19 mouse cellular contexts compared by ENCODE assay signal in the genomic region with DNA sequence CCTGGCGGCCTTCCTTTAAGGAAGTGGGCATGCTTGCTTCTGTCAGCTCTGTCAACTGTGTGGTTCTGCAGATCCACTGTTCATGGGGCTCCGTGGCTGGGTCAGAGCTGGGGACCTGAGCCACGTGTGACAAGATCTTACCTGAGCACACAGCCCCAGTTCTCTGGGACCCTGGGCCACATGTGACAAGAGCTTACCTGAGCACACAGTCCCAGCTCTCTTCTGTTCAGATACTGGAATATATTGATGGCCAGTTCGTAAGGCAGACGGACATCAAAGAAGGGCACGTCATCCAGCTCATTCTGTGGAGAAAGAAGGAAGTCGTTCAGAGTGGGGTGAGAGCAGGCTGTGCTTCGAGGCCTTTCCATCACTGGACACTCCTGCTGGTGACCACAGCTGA. TPM values are rescaled to one million over a fixed set of nuclear protein-coding genes. Genes with fewer than 3 reads are reported as not detected.
"Had no signal": no experiment of that assay in that cellular context is flagged by ENCODE, and none has a peak within 500 bp of the region (broad histone marks: within the 10 kb centered on the region; RNA-seq: fewer than 3 reads in every experiment).

No protein-coding gene starts in this region.

- H3K27me3 ChIP-seq: limb, embryonic 12.5 days; limb, embryonic 15.5 days; midbrain, embryonic 13.5 days; neural tube, embryonic 12.5 days; stomach, embryonic 15.5 days had no signal

- DNase-seq: left cerebral cortex, postnatal 4 days; liver, postnatal 0 days; lung, embryonic 14.5 days; retina, postnatal 1 day; right cerebral cortex, postnatal 25 days; spleen, adult 18-20 months; thymus, postnatal 25 days had no signal

- H3K27ac ChIP-seq: limb, embryonic 12.5 days; limb, embryonic 15.5 days; liver, embryonic 14.5 days; macrophage; midbrain, embryonic 13.5 days; neural tube, embryonic 12.5 days; stomach, embryonic 15.5 days had no signal

- H3K9me3 ChIP-seq: limb, embryonic 12.5 days; limb, embryonic 15.5 days; midbrain, embryonic 13.5 days; neural tube, embryonic 12.5 days; stomach, embryonic 15.5 days had no signal

- ATAC-seq: intestine, postnatal 0 days; liver, postnatal 0 days; lung, postnatal 0 days; midbrain, embryonic 13.5 days had no signal

- H3K4me3 ChIP-seq: limb, embryonic 12.5 days; limb, embryonic 15.5 days; midbrain, embryonic 13.5 days; neural tube, embryonic 12.5 days; stomach, embryonic 15.5 days had no signal

- H3K9ac ChIP-seq: limb, embryonic 12.5 days; limb, embryonic 15.5 days; liver, embryonic 14.5 days; liver, postnatal 0 days; lung, embryonic 14.5 days; midbrain, embryonic 13.5 days; neural tube, embryonic 12.5 days; stomach, embryonic 15.5 days had no signal

- H3K4me2 ChIP-seq: limb, embryonic 12.5 days; limb, embryonic 15.5 days; liver, embryonic 11.5 days; lung, embryonic 14.5 days; midbrain, embryonic 13.5 days; neural tube, embryonic 12.5 days; stomach, embryonic 15.5 days had no signal

RNA-seq across cellular contexts. Expression of gene Hrk, which starts 22.0 kb away (rescaled TPM):
- total RNA-seq: megakaryocyte, adult 5-6 weeks; neutrophil, adult 5-6 weeks had no signal
- polyA plus RNA-seq: liver, postnatal 0 days; lung, embryonic 14.5 days; macrophage had no signal
